Mouse (Mus musculus) brain, embryonic 14.5 days (tissue): ENCODE measurements around the gene Gucd1.

Experiments used
- CTCF ChIP-seq: fragments of 200-500 bp; IDR thresholded peaks from 2 replicates; pipeline ENCODE4 v1.5.1; 2012; ENCODE audit warnings: inconsistent platforms, mild to moderate bottlenecking, moderate library complexity, borderline replicate concordance; ENCODE audit not compliant: insufficient read depth, insufficient read length; ENCODE audit errors: extremely low read depth
- POLR2A ChIP-seq: fragments of 200-500 bp; IDR thresholded peaks from 2 replicates; pipeline ENCODE4 v1.6.1; 2012; ENCODE audit warnings: mild to moderate bottlenecking, inconsistent platforms, borderline replicate concordance; ENCODE audit not compliant: poor library complexity, insufficient read depth, insufficient read length, severe bottlenecking; ENCODE audit errors: extremely low read depth

- TF ChIP-seq CTCF (no peak), POLR2A (no peak)
These were observed 213.7 kb downstream of the Gucd1 start for GRCm38 (mm10) chr10:75304049-75304405.
